Mouse (Mus musculus) inflammation-experienced regulatory T-cells (primary cell): ENCODE data around the gene Abcc10. TPM values are rescaled to one million over a fixed set of nuclear protein-coding genes. Genes with fewer than 3 reads are reported as not detected.

Experiments
- polyA plus RNA-seq, 2 experiments: library from polyadenylated mRNA; unstranded; fragments of 100-300 nt; shearing (Covaris generic); gene quantifications; one replicate each; pipeline ENCODE4 v1.2.1; 2017

Abcc10 gene
- 1 to 10 TPM; 6.8 to 7.1 TPM for polyA plus RNA-seq

DNA sequence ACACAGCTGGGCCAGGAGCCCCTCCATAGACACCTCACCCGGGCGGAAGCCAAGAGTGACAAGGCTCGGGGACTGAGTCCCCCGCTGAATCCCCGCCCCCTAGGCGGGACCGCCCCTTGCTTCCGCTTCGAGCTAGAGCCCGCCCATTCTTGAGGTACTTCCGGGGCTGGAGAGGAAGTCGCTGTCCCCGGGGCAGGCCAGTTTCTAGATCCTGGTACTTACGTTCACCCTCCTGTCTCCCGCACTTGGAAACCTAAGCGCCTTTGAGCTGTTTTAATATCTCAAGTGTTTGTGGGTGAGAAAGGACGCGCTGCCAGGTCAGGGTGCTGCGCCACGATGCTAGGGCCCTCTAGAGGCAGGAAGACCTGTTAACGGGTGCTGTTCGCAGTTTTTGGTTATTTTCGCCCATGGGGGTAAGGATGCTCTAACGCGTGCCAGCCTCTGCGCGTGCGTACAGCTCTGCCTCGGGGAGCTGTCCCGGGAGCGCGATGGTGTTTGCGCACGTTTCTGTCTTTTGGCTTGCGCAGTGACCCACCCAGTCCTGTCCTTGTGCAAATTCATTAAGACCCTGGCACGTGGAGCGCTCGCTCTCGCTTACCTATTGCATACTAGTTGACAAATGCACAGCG, at the start of gene Abcc10:
Abcc10 (minus strand) TSS at position 447 of the 629 bp plus-strand sequence.

DNA sequence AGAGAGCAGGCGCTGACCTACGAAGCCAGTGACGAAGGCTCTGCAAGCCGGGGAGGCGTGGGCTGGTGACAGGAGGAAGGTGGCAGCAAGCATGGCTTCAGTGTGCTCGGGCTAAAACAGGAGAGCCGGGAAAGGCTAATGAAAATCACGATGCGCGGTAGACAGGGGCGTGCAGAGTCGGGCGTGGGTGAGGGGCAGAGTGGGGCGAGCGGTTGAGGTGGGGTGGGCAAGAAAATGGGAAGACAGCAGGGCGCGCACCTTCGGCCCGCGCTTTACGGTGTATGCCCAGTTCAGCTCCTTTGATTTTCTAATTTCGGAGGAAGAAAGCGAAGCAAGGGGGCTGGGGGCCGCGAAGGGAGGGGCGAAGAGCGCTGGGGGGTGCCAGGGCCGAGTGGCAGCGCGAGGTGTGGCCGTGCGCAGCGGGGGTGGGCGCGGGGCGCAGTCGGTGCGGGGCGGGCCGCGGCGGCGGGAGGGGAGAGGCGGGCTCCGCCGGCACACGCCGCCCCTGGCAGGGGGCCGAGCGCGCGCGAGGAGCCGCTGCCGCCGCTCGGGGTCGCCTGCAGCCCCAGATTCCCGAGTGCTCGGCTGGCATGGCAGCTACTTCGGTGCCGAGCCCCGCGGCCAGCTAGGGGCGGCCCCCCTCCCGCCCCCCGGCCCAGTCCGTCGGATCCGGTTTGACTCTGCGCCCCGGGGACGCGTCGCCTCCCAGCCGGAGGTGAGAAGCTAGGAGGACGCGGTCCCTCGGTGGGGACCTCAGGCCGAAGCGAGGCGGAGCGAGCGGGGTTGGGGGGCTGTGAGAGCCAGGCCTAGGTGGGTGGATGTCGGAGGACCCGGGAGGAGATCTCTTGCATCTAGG, 30.6 kb downstream of the Abcc10 start, which contains the start of gene Dlk2:
Dlk2 (plus strand) TSS at position 58 of the 856 bp plus-strand sequence.

DNA sequence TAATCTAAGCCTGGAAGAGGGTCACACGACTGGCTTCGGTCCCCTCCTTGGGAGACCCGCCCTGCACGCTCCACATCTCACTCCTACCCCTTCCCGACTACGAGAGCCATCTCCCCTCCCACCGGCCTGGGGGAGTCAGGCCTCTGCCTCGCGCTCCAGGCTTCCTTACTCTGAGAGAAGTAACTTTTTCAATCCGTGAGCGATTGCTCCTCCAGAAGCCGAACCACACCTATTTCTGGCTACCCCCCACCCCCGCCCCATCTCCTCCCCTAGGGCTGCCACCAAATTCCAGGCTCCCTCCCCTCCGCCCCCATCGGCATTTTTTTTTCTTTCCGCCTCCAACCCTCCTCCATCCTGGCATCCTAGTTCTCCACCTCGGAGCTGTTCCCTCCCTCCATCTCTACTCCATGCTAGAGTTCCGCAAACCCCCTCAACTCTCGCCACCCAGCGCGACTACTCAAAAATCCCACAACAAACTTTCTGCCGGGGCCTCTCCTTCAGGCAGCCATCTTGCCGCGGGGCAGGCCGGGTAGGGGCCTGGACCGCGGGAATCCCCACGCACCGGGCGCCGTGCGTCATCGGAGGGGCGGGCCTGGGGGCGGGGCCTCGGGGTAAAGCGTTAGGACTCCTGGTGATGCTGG, 45.5 kb downstream of the Abcc10 start, which contains the start of gene Tjap1:
Tjap1 (minus strand) TSS at position 544 of the 641 bp plus-strand sequence.

DNA sequence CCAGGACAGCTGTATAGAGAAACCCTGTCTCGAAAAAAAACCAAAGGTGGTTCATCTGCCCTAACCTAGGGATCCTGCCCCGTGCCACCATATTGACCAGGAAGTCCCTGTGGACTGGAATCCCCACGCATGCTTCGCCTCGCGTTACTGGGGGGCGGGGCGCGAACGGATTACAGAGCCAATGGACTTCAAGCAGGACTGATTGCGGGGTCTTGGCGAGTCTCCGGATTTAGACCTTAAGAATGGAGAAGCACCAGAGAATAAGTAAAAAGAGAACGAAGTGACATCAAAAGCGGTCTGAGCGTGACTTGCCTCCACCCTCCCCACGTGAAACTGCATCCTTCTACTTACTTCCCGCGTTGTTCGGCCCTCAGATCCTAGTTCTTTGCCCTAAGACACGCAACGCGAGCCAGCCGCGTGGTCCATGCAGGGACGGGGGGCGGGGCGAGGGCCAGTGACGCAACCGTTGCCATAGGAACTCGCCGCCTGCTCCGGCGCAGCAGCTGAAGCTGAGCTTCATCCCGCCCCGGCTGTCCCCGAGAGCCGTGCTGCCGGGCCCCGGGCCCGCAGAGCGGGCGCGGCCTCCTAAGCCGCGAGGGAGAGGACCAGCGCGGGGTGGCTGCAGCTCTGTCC, 74.6 kb downstream of the Abcc10 start, which contains the start of gene Lrrc73:
Lrrc73 (plus strand) TSS at position 80 of the 633 bp plus-strand sequence.

Other genes with a start within 250 kb of the Abcc10 start
- gene Mrps18a, start 217.4 kb downstream of the Abcc10 start, polyA plus RNA-seq: 10 to 100 TPM; 83.5 to 86.5 TPM
- 1 to 10 TPM in 1 of 2 experiments, under 1 TPM in 1; 0.71 to 2.6 TPM for gene Rsph9, start 184.1 kb downstream of the Abcc10 start, polyA plus RNA-seq
- gene Mad2l1bp, start 174.8 kb downstream of the Abcc10 start, polyA plus RNA-seq: 10 to 100 TPM; 45.6 to 51.9 TPM
- gene Gtpbp2, start 167.3 kb downstream of the Abcc10 start, polyA plus RNA-seq: 10 to 100 TPM; 77.7 to 89.2 TPM
- 1 to 10 TPM; 5.8 to 8.4 TPM for gene Polh, start 125.7 kb downstream of the Abcc10 start, polyA plus RNA-seq
- 10 to 100 TPM; 31.6 to 39.5 TPM for gene Xpo5, start 125.6 kb downstream of the Abcc10 start, polyA plus RNA-seq
- 10 to 100 TPM; 53.2 to 61.9 TPM for gene Polr1c, start 80.3 kb downstream of the Abcc10 start, polyA plus RNA-seq
- gene Yipf3, start 80.3 kb downstream of the Abcc10 start, polyA plus RNA-seq: 100 to 1,000 TPM; 176 to 184 TPM
- gene Lrrc73, start 74.8 kb downstream of the Abcc10 start, polyA plus RNA-seq: under 1 TPM; 0.31 to 0.43 TPM
- 10 to 100 TPM; 25.5 to 28.7 TPM for gene Tjap1, start 45.3 kb downstream of the Abcc10 start, polyA plus RNA-seq
- gene Dlk2, start 30.9 kb downstream of the Abcc10 start, polyA plus RNA-seq: not detected
- 1 to 10 TPM; 5.6 to 8.7 TPM for gene Zfp318, start 55.4 kb upstream of the Abcc10 start, polyA plus RNA-seq
- under 1 TPM in 1 of 2 experiments, not detected in 1; 0.33 TPM for gene Crip3, start 100.6 kb upstream of the Abcc10 start, polyA plus RNA-seq
- gene Slc22a7, start 110.1 kb upstream of the Abcc10 start, polyA plus RNA-seq: under 1 TPM in 1 of 2 experiments, not detected in 1; 0.11 TPM
- 1 to 10 TPM; 1.1 to 1.6 TPM for gene Ttbk1, start 159.3 kb upstream of the Abcc10 start, polyA plus RNA-seq
- gene Dnph1, start 168.4 kb upstream of the Abcc10 start, polyA plus RNA-seq: 1 to 10 TPM in 1 of 2 experiments, under 1 TPM in 1; 0.55 to 4.5 TPM
- gene Cul9, start 218.0 kb upstream of the Abcc10 start, polyA plus RNA-seq: 1 to 10 TPM; 6.1 to 7.9 TPM
- 10 to 100 TPM; 37.4 to 37.8 TPM for gene Srf, start 227.8 kb upstream of the Abcc10 start, polyA plus RNA-seq